Mouse (Mus musculus) thymus, postnatal 14 days (tissue): ENCODE results near the gene Iqschfp.

Source experiments
- DNase-seq: peaks from one replicate; pipeline ENCODE4 v3.0.0; 2021

Iqschfp gene

DNA sequence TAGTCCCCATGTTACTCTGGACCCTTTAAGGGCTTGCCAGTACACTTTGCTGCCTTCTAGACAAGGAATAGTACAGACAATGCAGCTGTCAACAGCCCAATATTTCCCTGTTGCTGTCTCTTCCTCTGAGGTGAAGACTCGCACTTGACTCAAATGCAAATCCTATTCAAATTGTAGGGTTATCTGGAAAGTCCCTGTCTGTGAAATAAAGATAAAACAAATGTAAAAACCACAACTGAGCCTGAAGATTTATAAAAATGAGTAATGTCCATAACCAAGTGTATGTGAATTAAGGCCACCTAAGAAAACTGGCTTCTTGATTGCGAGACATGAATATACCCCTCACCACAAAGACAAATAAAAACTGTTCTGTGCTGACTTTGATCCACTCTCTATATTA, 347.9 kb downstream of the Iqschfp start:
- no peak for DNase-seq

DNA sequence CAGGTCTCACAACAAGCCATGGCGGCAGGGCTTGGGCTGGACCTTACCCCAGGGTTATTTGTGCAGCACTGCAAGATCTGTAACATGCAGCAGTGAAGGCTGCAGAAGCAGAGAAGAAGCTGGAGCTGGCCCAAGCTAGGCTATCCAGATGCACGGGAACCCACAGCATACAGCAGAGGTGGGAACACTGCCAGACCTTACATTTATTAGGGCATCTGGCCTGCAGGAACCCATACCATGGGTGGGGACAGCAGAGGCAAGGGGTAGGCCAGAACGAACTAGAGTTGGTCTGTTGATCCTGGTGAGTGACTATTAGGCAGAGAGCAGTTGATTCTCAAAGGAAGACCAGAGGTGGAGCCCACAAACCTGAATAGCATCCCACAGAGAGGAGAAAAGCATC, 351.2 kb downstream of the Iqschfp start:
- no peak for DNase-seq

- DNase-seq: no peak
Measured at GRCm38 (mm10) chr3:68246154-68246553, 354.1 kb downstream of the Iqschfp start.

GRCm38 (mm10) chr3:68250589-68250988, 358.6 kb downstream of the Iqschfp start:
- DNase-seq: no peak

DNA sequence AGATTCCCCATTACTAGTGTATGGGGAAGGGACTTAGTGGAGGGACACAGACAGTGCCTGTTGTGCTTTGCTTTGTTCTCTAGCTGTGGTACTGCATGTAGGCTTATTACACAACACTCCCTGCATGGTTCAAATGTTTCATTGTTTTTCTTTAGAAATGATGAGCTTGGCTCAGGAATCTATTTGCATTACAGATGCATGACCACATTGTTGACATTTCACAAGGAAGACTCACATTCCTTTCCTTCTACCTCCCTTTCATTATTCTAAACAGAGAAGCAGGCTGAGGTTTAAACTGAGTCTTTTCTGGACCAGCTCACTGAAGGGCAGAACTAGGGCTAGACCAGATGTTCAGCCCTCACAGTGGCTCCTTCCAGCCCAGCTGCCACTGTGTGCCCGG, 360.3 kb downstream of the Iqschfp start:
- no peak for DNase-seq

DNA sequence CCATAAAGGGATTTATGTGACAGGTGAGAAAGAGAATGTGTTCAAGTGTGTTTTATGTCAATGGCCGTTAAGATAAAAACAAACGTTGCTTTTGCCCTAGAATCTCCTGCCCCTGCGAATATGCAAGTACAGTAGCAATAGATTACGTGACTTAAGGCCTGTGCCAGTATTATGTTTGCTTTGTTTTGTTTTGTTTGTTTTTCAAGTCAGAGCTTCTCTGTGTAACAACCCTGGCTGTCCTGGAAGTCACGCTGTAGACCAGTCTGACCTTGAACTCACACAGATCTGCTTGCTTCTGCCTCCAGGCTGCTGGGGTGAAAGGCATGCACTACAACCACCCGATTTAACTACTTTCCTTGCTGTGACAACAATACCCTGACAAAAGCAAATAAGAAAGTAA, 370.3 kb downstream of the Iqschfp start:
- DNase-seq: no peak

DNA sequence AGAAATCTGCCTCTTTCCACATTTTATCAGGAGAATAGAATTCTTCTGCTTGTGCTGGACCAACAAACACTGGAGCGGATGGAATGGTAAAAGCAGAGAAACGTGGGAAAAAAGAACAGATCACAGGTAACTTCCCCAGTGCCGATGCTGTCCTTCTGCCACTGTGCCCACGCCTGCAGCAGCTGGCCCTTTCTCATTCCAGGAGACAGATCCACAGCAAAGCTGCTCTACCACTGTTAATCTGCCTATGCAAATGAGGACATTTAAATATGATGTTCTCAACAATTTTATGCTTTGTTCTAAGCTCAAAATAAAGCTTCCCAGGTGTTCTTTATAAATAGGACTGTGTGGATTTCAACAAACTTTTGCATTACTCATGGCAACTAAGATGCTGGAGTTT, 375.9 kb downstream of the Iqschfp start:
- no peak for DNase-seq

GRCm38 (mm10) chr3:68269251-68269650, 377.2 kb downstream of the Iqschfp start:
- DNase-seq: no peak

DNA sequence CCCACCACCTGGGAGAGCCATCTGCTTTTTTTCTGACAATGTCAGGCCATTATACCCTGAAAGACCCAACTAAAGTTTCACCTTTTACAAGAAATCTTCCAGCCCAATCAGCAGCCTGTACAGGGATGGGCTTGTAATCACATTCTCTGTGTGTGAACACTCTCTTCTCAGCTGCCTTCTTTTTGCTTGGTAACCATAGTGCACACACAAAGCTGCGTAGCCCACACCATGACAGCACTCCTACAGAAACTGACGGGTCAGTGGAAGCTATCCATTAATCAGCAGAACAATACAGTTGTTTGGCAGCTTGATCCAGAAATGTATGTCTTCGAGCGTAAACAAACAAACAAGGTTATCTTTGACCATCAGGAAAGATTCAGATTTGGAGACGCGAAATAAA, 378.2 kb downstream of the Iqschfp start:
- DNase-seq: no peak

DNA sequence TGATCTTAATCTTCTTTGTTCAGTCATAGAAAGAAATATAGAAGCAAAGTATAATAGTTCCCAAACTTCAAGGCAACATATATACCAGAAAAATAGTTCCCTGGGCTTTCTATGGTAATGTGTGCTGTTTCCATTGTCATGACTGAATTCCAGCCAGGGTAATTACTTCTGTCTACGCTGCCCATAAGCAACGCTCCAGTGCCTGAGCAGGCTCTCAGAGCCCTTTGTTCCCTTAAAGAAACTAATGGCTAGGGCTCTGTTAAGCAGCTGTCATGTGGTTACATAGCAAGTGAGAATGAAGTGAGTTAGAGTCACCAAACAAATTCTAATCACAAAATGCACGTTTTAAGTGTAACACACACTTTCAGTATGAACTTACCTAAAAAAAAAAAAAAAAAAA, 379.4 kb downstream of the Iqschfp start:
- no peak for DNase-seq

DNA sequence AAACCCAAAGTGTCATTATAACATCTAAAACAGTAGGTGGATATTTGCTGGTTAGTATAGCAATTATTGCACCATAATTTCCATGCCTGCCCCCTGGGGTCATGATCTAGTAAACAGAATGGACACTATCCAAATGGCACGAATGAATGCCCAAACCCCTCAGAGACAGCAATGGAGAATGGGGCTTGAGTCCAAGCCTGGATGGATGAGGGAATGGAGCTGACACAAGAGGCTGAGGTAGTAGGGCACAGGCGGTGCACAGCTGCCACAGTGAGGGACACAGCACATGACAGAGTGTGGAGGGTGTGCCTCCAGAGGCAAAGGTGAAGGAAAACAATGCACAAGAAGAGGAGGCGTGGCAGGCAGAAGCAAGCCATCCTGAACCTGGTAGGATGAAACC, 379.8 kb downstream of the Iqschfp start:
- DNase-seq: no peak

- DNase-seq: no peak
Measured at GRCm38 (mm10) chr3:68282844-68283594, 391.0 kb downstream of the Iqschfp start.

GRCm38 (mm10) chr3:68283595-68283991, 391.6 kb downstream of the Iqschfp start:
- DNase-seq: no peak

DNA sequence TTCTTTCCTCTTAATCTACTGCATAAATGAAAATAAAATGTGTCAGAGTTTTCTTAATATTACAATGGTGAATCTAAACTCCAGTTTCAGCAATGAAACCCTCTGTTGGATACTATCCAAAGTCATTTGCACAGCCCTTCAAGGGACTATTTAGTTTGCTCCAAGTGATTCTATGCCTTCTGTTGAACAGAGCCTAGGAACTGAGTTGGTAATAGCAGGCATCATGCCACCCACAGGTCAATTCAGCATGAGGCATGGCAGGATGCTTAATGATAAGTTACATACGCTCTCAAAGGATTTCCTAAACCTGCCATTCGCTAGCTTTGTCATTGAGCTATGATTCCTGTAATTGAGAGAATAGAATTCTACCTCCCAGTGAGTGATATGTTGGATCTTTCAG, 392.5 kb downstream of the Iqschfp start:
- DNase-seq: no peak

DNA sequence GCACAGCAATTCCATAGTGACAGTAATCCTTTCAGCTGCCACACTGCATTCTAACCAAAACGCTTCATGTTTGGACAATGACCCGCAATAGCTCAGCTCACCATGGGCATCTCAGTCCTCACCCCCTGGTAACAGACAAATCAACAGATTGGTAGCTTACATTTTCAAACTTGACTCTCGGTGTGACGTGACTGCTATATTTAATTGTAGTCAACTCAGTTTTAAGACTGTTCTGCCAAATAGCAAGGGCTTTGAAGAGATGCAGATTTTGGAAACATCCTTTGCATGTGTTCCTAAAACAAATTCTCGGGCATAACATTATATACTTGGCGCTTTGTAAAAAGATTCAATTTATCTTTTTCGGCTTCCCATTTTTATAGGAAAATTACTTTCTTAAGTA, 404.7 kb downstream of the Iqschfp start:
- DNase-seq: no peak

DNA sequence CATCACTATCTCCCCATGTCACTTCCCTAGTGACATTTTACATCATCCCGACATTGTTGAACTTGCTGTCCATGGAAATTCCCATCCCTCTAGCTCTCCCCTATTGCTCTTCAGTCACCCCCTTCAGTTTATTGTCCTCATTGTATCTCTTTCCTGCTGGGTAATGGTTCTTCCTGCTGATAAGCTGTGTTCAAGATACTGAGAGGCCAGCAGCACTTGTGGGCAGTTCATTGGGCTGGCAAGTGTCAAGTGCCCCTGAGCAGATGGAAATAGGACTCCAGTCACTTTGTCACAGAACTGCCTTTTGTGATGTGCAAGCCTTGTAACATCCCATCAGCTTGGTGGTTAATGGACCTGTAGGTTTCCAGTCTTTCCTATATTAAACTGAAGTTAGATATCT, 413.6 kb downstream of the Iqschfp start:
- DNase-seq: no peak

DNA sequence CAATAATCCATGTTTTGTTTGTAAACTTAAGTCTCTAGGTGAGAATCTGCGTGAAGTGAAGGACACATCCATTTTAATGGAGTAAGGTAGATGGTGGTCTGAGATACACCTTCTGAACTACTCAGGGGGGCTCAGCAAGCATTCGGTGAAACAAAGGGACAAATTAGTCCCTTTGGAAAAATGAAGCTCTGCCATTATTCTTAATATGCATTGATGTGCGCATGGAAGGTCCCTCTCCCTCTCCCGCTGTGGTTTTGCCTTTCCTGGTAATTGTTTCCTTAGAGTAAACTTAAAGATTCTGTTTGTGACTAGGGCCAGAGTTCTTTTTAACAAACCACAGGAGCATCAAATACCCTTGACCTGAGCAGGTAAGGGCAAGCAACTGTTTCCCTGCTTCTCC, 414.7 kb downstream of the Iqschfp start:
- no peak for DNase-seq

DNA sequence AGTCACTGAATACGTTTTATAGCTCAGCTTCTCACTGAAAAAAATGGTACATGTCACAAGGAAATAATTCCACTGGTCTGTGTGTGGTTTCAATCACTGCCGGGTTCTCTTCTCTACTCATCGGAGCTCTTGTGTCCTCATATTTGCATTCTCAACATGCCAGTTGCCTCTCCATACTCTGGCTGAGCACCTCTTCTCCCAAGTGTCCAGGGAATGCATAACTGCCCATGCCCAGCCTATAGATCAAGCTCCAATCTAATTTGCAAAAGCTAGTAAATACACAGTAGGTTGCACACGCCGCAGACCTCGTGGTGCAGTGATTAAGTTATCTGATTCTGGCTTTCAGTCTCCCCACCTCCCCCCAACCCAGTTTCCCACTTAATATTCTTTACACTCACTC, 433.5 kb downstream of the Iqschfp start:
- DNase-seq: no peak

DNA sequence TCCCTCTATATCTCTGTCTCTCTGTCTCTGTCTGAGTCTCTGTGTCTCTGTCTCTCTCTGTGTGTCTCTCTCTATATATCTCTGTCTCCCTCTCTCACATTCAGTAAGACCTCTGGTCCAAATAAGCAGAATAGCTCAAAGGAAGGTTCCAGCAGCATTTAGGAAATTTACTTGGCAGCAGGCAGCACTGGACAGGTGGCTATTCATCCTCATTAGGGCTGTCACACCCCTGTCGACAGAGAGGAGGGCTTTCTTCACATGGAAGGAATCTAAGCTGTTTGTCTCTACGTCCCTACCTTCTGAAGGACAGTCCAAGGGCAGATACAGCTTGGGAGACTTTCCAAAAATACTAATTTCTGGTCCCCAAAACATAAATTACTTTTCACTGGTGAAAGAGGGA, 440.5 kb downstream of the Iqschfp start:
- DNase-seq: no peak

- DNase-seq: no peak
Measured at GRCm38 (mm10) chr3:68335501-68335900, 443.5 kb downstream of the Iqschfp start.

DNA sequence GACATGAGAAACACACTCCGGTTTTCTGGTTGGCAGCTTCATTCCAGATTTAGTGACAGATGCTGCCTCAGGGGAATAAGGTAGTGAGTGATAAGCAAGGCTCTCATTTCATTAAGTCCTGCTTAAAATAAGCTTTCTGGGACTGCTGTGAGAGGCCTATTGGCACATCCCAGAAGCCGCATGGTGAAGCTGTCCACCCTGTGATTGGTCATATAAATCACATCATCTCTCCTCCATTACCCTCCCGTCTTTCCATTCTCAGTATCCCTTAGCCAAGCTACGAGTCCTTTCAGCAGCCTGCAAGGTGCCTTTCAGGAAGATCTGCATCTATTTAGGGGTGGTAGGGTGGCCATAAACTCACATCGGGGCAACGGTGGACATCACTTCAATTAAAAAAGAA, 458.6 kb downstream of the Iqschfp start:
- DNase-seq: no peak

DNA sequence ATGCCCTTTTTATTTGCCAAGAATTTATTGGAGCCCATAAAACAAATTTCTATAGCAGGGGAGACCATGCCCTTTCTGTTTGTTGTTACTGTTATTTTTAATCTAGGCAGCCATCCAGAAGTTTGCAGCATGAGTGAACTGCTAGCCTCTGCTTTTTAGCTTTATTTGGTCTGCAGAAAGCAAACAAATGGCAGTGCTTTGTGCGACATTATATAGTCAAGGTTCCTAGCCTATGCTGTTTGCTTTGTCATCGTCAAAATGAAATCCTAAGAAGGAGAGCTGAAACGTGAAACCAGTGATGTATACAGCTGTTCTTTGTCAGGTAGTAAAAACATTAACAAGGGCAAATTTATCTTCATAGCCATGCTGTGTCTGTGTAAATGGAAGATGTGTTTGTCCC, 459.4 kb downstream of the Iqschfp start:
- no peak for DNase-seq

DNA sequence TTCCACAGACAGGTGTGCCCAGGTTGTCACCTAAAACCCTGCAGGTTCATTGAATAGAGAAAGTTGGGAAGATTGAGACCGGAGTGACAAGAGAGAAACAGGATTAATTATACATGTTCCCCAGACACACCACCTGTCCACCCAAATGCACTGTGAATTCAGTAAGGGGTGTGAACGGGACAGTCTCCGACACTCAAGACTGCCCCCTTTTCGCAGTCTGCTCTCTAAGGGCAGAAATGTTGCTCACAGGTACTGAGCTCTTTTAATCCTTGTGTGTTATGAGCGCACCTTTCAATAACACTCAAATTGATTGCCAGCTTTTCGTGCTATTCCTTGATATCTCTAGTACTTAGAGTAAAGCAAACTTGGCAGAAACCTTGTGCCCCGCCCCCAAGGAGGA, 460.9 kb downstream of the Iqschfp start:
- no peak for DNase-seq

DNA sequence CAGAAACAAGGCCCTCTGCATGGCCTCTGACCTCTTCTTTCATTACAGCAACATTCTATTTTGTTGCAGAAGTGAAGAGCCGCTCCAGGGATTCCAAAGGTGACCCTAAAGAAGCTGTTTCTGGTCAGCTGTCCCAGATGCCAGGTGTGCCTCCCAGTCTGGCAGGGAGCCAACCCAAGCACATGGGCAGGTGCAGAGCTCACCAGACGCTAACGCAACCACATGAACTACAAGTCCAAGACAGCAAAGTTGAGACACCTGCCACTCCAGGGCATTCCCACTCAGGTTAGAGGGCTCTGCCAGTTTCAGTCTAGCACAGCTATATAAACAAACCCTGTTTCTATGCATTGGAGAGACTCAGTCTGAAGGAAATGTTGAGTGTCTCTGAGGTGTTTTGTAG, 461.5 kb downstream of the Iqschfp start:
- DNase-seq: no peak

- DNase-seq: no peak
Measured at GRCm38 (mm10) chr3:68356516-68356915, 464.5 kb downstream of the Iqschfp start.

GRCm38 (mm10) chr3:68368029-68368428, 476.0 kb downstream of the Iqschfp start:
- no peak for DNase-seq
